Mouse (Mus musculus) layer of hippocampus, postnatal 36 days (tissue): ENCODE measurements at regions not wholly inside any gene's neighbourhood (a gene's known extent, or its start where the extent isn't known, plus 50 kb on each side); places are given as distances from the start of the nearest gene placed in this dataset.

Source experiments
- DNase-seq, 2 experiments: peaks; one replicate each; pipeline ENCODE4 v3.0.0; 2022

GRCm38 (mm10) chr13:94619511-94619910 is 169.2 kb upstream of the Tbca start:
- DNase-seq: no peak

- DNase-seq: no peak
Observed at GRCm38 (mm10) chr13:94630055-94630454, 158.7 kb upstream of the Tbca start.

DNA sequence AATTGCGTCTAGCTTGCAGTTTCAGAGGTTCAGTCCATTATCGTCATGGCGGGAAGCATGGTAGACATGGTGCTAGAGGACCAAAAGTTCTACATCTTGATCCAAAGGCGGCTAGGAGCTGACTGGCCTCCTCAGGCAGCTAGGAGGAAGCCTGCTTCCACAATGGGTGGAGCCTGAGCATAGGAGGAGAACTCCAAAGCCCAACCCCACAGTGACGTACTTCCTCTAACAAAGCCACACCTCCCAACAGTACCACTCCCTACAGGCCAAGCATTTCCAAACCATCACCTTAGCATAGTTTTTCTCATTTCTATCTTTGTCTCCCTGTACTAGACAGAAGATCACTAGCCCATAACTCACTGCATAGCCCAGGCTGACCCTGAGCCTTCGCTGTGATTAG is 158.0 kb upstream of the Tbca start:
- no peak for DNase-seq

DNA sequence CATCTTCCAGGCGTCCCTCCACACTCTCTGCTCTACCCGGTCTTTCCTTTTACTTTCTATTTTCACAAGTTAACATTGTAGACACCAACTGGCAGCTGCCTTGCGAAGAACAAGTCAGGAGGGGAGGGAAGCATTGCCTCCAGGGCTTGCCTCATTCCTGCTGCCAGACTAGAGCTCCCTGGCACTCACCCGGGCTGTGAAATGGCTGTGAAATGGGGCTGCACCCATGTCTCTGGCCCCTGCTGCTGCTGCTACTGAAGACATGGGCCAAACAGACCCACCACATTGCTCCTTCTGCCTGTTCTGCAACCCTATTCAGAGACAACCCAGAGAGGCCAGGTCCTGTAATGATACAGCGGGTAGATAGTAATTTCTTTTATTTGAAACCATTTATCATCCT is 156.0 kb upstream of the Tbca start:
- DNase-seq: no peak

- no peak for DNase-seq
Observed at GRCm38 (mm10) chr13:94640336-94640735, 148.4 kb upstream of the Tbca start.

DNA sequence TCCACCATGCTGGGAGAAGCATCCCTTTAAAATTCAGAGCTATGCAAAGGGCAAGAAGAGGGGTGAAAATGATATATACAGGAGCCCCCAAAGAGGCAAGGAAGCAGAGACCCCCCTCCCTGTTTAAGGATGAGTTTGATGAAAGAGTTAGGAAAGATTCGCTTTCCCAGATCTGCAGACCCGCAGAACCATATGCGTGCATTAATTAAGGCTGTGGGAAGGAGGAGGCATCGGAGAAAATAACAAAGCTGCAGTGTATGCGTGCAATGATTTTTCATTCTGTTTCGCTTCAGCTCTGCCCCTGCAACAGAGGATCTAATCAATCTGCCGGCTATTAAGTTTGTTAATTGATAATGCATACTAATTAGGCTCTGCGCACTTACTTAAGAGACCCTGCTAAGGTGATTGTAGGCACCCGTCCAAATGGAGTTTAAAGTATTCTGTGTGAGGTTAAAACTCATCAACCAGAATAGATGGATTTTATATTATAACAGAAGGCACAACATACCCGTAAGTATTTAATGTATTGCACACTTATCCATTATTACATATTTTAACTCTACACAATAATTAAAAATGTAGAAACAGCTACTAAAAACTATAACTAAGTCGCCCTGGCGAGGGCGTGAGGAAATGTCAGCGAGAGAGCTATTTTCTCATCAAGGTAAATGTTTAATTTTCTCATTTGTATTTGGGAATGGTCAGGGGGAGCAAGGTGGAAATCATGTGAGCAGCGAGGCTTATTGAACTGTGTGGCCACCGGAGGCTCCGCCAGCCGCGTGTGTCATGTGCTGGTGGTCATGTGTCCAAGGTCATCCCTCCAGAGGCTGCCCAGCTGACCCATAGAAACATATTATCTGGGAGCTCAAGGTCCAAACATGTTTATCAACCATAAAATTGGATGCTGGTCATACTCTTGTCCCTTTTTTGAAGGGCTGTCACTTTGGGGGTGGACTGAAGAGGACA is 143.2 kb upstream of the Tbca start:
- DNase-seq: peak in 1 of 2 experiments; percentile 3

- DNase-seq: no peak
Observed at GRCm38 (mm10) chr13:94646326-94646725, 142.4 kb upstream of the Tbca start.

GRCm38 (mm10) chr13:94646781-94647555 is 141.7 kb upstream of the Tbca start:
- no peak for DNase-seq

DNA sequence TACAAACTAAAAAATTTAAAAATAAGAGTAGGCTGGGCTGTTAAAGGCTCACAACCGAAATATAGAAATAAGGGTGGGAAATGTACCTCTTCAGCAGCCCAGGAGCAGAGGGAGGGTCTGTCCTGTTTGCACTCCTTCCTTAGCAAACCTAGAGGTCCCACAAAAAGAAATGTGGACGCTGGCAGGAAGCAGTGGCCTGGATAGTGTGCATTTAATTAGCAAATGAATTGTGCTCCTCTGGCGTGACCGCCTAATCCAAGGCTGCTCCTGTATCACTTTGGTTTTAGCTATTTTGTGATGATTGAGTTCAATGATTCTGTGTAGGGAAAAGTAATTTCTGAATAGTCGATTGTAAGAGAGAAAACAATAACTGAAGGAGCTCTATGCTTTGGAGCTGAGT is 141.1 kb upstream of the Tbca start:
- DNase-seq: no peak

DNA sequence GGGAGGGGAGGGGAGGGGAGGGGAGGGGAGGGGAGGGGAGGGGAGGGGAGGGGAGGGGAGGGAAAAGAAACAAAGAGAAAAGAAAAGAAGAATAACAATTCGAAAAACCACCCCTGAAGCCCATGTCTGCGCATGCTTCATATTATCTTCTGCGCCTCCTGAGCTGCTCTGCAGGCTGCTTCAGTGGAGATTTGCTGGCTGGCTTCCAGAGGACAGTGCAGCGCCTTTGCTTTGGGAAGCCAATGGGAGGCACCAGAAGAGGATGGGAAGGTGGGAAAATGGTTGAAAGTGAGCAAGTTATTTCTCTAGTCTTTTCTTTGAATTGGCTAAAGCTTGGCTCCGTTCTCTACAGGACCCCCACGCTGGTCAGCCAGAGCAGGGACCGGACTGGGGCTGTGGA is 137.8 kb upstream of the Tbca start:
- DNase-seq: no peak

- DNase-seq: no peak
Observed at GRCm38 (mm10) chr13:94667604-94668003, 121.1 kb upstream of the Tbca start.

DNA sequence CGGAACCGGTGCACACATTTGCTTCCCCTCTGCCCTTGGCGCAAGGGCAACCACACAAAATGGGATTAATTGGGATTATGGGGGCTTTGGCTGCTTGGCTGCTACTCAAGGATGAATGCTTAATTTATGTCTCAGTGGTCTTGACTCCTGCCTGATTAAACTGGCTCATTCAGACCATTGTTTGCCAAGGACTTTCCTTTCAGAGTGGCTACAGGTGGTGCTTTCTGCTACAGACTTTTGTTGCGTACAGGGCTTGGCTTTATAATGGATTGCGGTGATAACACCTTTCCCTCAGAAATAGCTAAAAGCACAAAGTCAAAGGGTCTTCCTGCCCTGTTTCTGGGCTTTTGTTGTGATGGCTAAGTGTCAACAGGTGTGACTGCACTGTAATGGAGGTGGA is 120.4 kb upstream of the Tbca start:
- no peak for DNase-seq

DNA sequence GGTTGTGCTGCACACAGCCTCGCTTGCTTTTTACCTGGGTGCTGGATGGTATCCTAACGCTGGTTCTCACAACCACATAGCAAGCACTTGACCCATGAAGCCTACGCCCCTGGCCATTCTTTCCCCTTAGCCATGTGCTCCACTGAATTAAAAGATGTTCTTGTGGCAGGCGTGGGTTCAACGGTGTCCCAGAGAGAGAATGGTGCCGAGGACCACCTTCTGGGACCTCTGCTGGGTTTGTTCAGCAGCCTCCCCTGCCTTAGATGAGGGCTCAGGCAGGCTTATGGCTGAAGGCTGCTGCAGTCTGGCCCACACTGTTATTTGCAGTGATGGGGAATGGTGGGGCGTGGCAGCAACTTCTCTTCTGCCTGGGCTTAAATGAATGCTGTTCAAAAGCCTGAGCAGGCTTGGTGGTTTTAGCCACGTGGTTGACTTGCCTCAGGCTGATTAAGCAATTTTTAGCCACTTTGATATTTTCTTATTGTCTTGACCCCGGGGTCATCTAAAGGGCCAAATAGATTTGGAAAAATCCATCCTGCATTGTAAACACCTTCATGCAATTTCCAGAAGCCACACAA is 119.5 kb upstream of the Tbca start:
- no peak for DNase-seq

- DNase-seq: no peak
Observed at GRCm38 (mm10) chr13:94670266-94670665, 118.4 kb upstream of the Tbca start.

DNA sequence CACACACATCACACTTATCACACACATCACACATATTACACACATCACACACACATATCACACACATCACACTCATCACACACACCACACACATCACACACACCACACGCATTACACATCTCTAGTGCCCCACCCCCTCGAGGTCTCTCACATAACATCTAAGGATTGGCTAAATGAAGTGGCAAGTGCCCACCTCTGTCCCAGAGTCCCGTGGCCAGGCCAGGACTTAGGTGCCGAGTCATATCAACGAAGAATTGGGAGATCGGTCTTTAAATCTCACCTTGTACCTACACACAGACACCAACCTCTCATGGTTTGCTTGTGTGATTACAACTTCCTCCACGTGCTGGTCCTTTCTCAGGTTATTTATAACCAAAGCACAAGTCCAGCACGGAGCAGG is 117.7 kb upstream of the Tbca start:
- no peak for DNase-seq

DNA sequence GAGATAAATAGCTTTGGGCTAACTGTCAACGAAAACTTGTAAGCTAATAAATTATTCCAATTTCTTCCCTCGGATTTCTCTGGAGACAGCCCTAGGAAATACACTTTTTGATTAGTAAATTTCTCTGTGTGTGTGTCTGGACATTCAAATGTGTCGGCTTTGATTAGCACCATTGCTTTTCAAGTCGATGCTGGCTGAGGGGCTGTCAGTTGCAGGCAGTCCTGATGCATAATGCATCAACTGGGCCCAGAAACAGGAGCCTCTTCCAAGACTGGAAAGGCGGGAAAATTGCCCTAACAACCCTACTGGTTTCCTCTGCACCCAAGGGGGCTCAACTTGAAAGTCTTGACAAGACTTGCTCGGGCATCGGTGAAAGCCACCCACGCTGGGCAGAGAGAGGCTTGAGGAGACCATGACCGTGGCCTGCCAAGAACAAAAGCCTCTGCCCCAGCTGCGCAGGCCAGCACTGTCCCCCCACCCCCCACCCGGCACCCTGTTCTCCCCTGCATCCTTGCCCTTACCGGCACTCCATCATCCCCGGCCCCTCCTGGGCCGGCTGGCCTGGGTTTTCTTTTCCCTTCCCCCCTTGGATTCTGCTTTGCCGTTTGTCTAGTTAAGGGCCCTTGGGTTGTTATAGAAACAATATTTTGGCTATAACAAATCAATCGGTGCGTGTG is 108.1 kb upstream of the Tbca start:
- DNase-seq: no peak

- DNase-seq: no peak
Observed at GRCm38 (mm10) chr13:94681606-94682005, 107.1 kb upstream of the Tbca start.

- no peak for DNase-seq
Observed at GRCm38 (mm10) chr13:94685191-94685590, 103.5 kb upstream of the Tbca start.

GRCm38 (mm10) chr13:94687295-94687694 is 101.4 kb upstream of the Tbca start:
- no peak for DNase-seq

GRCm38 (mm10) chr13:94706641-94707053 is 82.1 kb upstream of the Tbca start:
- no peak for DNase-seq

GRCm38 (mm10) chr13:94707371-94708280 is 81.1 kb upstream of the Tbca start:
- DNase-seq: no peak

- no peak for DNase-seq
Observed at GRCm38 (mm10) chr13:94708786-94709185, 79.9 kb upstream of the Tbca start.
